ENCODE assay signal across 8 mouse cellular contexts in genomic region chr9:37544447-37545165, GRCm38 (mm10). TPM values are rescaled to one million over a fixed set of nuclear protein-coding genes. Genes with fewer than 3 reads are reported as not detected.
DNase-seq lines count a peak whose midpoint lies in the region; ATAC-seq and TF ChIP-seq lines count a peak whose summit lies in the region.

No protein-coding gene starts in this region.

- WGBS in lung, embryonic 15.5 days, result 2% methylated on average over 29 of the region's 29 CpGs

- peak; percentile 82 for DNase-seq in brain, adult 2 months (ENCODE audit: low read depth, low spot score)
- DNase-seq in fibroblast of lung, adult 2 months (ENCODE audit: low read depth), result peak; percentile 47
- DNase-seq in heart, postnatal 25 days (ENCODE audit: low spot score), result peak; percentile 44
- DNase-seq in kidney, postnatal 4 days, result peak; percentile 81 to 87
- peak; percentile 60 to 68 for DNase-seq in thymus, postnatal 36 days

- H3K4me3 ChIP-seq in ES-Bruce4 (ENCODE audit: low read depth, low read length), result peak overlapping the region; percentile 49
- peak overlapping the region; percentile 39 for H3K4me3 ChIP-seq in lung, embryonic 15.5 days

- peak overlapping the region; percentile 10 for H3K9ac ChIP-seq in ES-Bruce4 (ENCODE audit: low read depth, poor library complexity, severe bottlenecking)
- H3K9ac ChIP-seq in lung, embryonic 15.5 days, result peak overlapping the region; percentile 27; the same call in 1 of the 2 replicates

- peak overlapping the region; percentile 71 for H3K4me2 ChIP-seq in lung, embryonic 15.5 days

- no peaks in the 10 kb centered on the region for H3K27me3 ChIP-seq in ES-Bruce4 (ENCODE audit: control insufficient read depth, insufficient read depth, low read length, poor library complexity, severe bottlenecking)
- H3K27me3 ChIP-seq in lung, embryonic 15.5 days, result peaks cover 17% of the 10 kb centered on the region

- TF ChIP-seq POLR2A in ES-Bruce4 (IDR thresholded peaks at IDR 0.05; ENCODE audit: insufficient read depth, low read length), result no peak

- TF ChIP-seq CTCF in ES-Bruce4 (IDR thresholded peaks at IDR 0.05; ENCODE audit: low read depth, low read length), result peak; percentile 54

- ATAC-seq in lung, embryonic 15.5 days (ENCODE audit: borderline replicate concordance, extremely low read depth, low FRiP score, low TSS enrichment), result peak; percentile 63
- peak; percentile 28 for ATAC-seq in neutrophil, adult 5-6 weeks (ENCODE audit: extremely low read depth, insufficient number of reproducible peaks, low FRiP score, poor library complexity, severe bottlenecking)

- peaks cover 8% of the 10 kb centered on the region for H3K4me1 ChIP-seq in ES-Bruce4 (ENCODE audit: control insufficient read depth, insufficient read depth, low read length)
- H3K4me1 ChIP-seq in lung, embryonic 15.5 days, result peaks cover 28% of the 10 kb centered on the region

- intact Hi-C loops in heart, postnatal 25 days (cut with DNase I), result loop anchor here (1.0 to 2.0 kb wide), 2 partner anchors 18 to 82 kb away; no protein-coding TSS in a partner anchor

- H3K36me3 ChIP-seq in ES-Bruce4 (ENCODE audit: control insufficient read depth, insufficient read depth, low read length, poor library complexity, severe bottlenecking), result no peaks in the 10 kb centered on the region
- no peaks in the 10 kb centered on the region for H3K36me3 ChIP-seq in lung, embryonic 15.5 days

- TF ChIP-seq EP300 in ES-Bruce4 (IDR thresholded peaks at IDR 0.05; ENCODE audit: insufficient read depth, low read depth, low read length), result 0 out of 2 replicates have a peak, but pooled peaks have one; percentile 18

- no peaks in the 10 kb centered on the region for H3K9me3 ChIP-seq in ES-Bruce4 (replicated peaks; ENCODE audit: control insufficient read depth, insufficient read depth, low read length, poor library complexity, severe bottlenecking)
- H3K9me3 ChIP-seq in lung, embryonic 15.5 days, result no peaks in the 10 kb centered on the region

- peak overlapping the region; percentile 68 for H3K27ac ChIP-seq in ES-Bruce4 (ENCODE audit: insufficient read depth, low read length)
- H3K27ac ChIP-seq in lung, embryonic 15.5 days, result peak overlapping the region; percentile 59

RNA-seq across cellular contexts. Expression of gene Vsig2, which starts 5.6 kb away (rescaled TPM):
- polyA plus RNA-seq in ES-Bruce4 (2011; ENCODE audit: insufficient read depth, insufficient read length, low read depth, missing spikeins), result 0.91 TPM in 1 of 2 replicates, not detected in the other
- total RNA-seq in heart, postnatal 25 days (2021), result 1 to 10 TPM; 4.1 to 4.7 TPM
- 26.5 and 33.3 TPM in 2 replicates for polyA plus RNA-seq in lung, embryonic 15.5 days (2015; fragmentation: Nextera tagmentation; extraction: Ambion mirVana)
- total RNA-seq in neutrophil, adult 5-6 weeks (2017), result 0.70 TPM in 1 of 2 replicates, not detected in the other

RNA-seq across cellular contexts. Expression of gene Nrgn, which starts 8.1 kb away (rescaled TPM):
- 1.2 and 3.3 TPM in 2 replicates for polyA plus RNA-seq in ES-Bruce4 (2011; ENCODE audit: insufficient read depth, insufficient read length, low read depth, missing spikeins)
- 1 to 10 TPM; 3.2 to 6.7 TPM for total RNA-seq in heart, postnatal 25 days (2021)
- polyA plus RNA-seq in lung, embryonic 15.5 days (2015; fragmentation: Nextera tagmentation; extraction: Ambion mirVana), result 7.0 and 8.1 TPM in 2 replicates
- total RNA-seq in neutrophil, adult 5-6 weeks (2017), result 13.3 and 15.0 TPM in 2 replicates

RNA-seq across cellular contexts. Expression of gene Siae, which starts 10.9 kb away (rescaled TPM):
- 9.4 and 10.0 TPM in 2 replicates for polyA plus RNA-seq in ES-Bruce4 (2011; ENCODE audit: insufficient read depth, insufficient read length, low read depth, missing spikeins)
- total RNA-seq in heart, postnatal 25 days (2021), result 1 to 10 TPM; 8.4 to 8.7 TPM
- 11.6 and 13.0 TPM in 2 replicates for polyA plus RNA-seq in lung, embryonic 15.5 days (2015; fragmentation: Nextera tagmentation; extraction: Ambion mirVana)
- total RNA-seq in neutrophil, adult 5-6 weeks (2017), result 6.4 and 10.5 TPM in 2 replicates

RNA-seq across cellular contexts. Expression of gene Esam, which starts 16.7 kb away (rescaled TPM):
- polyA plus RNA-seq in ES-Bruce4 (2011; ENCODE audit: insufficient read depth, insufficient read length, low read depth, missing spikeins), result 1.7 and 3.1 TPM in 2 replicates
- 10 to 100 TPM; 62.5 to 77.7 TPM for total RNA-seq in heart, postnatal 25 days (2021)
- 167 and 178 TPM in 2 replicates for polyA plus RNA-seq in lung, embryonic 15.5 days (2015; fragmentation: Nextera tagmentation; extraction: Ambion mirVana)
- total RNA-seq in neutrophil, adult 5-6 weeks (2017), result 1.9 and 2.1 TPM in 2 replicates

RNA-seq across cellular contexts. Expression of gene Msantd2, which starts 55.5 kb away (rescaled TPM):
- polyA plus RNA-seq in ES-Bruce4 (2011; ENCODE audit: insufficient read depth, insufficient read length, low read depth, missing spikeins), result 85.4 and 85.6 TPM in 2 replicates
- 1 to 10 TPM; 7.8 to 8.0 TPM for total RNA-seq in heart, postnatal 25 days (2021)
- 26.1 and 26.9 TPM in 2 replicates for polyA plus RNA-seq in lung, embryonic 15.5 days (2015; fragmentation: Nextera tagmentation; extraction: Ambion mirVana)
- total RNA-seq in neutrophil, adult 5-6 weeks (2017), result 56.7 and 63.6 TPM in 2 replicates

Comparison
In these comparisons a context has a peak if more than half of its experiments do, and no peak if none do; other contexts are left out.
1. Peak in every context shown above with its lines: DNase-seq, ATAC-seq, H3K4me3 ChIP-seq and H3K27ac ChIP-seq.